Mouse (Mus musculus) bone marrow macrophage, adult 2 months (primary cell): Measurements from ENCODE around the gene Anks1b. TPM values are rescaled to one million over a fixed set of nuclear protein-coding genes. Genes with fewer than 3 reads are reported as not detected.

Experiments
- H3K27ac ChIP-seq: 2 replicates; pipeline ENCODE4 v1.5.1; 2012; ENCODE audit warnings: low read depth, low read length; ENCODE audit not compliant: insufficient read depth
- H3K4me1 ChIP-seq: 2 replicates; pipeline ENCODE4 v1.6.1; 2012; ENCODE audit warnings: low read length; ENCODE audit not compliant: control insufficient read depth, insufficient read depth
- H3K4me3 ChIP-seq: 2 replicates; pipeline ENCODE4 v1.5.1; 2012; ENCODE audit warnings: mild to moderate bottlenecking, low read length, moderate library complexity; ENCODE audit not compliant: insufficient read depth
- CTCF ChIP-seq: IDR thresholded peaks from 2 replicates; pipeline ENCODE4 v1.5.1; 2012; ENCODE audit warnings: low read depth, mild to moderate bottlenecking, low read length, moderate library complexity
- POLR2A ChIP-seq: IDR thresholded peaks from 2 replicates; pipeline ENCODE4 v1.6.1; 2012; ENCODE audit warnings: mild to moderate bottlenecking, low read depth, low read length, borderline replicate concordance
- polyA plus RNA-seq: library from polyadenylated mRNA; stranded (reverse); fragments of >200 nt; gene quantifications from 2 replicates; pipeline ENCODE4 v1.2.4, GENCODE M21; 2012; ENCODE audit not compliant: missing spikeins, insufficient read depth, insufficient read length

Gene Anks1b
- polyA plus RNA-seq, 1 experiment, result not detected

DNA sequence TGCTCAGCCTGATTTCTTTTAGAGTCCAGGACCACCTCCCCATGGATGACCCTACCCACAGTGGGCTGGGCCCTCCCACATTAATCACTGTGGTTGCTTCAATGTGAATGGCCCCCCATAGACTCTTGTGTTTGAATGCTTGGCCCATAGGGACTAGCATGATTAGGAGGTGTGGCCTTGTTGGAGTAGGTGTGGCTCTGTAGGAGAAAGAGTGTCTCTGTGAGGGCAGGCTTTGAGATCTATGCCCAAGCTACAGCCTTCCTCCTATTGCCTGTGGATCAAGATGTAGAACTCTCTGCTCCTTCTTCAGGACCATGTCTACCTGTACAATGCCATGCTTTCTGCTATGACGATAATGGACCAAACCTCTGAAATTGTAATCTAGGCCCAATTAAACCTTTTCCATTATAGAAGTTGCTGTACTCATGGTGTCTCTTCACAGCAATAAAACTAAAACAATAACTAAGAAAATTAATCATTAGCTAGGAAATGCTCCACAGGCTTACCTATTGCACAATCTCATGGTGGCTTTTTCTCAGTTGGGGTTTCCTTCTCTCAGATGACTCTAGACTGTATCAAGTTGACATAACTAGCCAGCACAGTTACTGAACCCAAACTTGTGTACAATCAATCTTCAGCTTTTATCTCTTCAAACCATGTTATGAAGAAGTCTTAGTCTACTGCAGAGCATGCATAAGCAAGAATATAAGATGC, 73.5 kb downstream of the Anks1b start:
- no peak for TF ChIP-seq CTCF
- no peak for TF ChIP-seq POLR2A
- Histone ChIP-seq H3K4me1 (no peaks in the 10 kb centered on the region), H3K4me3 (no peak overlapping the region), H3K27ac (no peak overlapping the region)

DNA sequence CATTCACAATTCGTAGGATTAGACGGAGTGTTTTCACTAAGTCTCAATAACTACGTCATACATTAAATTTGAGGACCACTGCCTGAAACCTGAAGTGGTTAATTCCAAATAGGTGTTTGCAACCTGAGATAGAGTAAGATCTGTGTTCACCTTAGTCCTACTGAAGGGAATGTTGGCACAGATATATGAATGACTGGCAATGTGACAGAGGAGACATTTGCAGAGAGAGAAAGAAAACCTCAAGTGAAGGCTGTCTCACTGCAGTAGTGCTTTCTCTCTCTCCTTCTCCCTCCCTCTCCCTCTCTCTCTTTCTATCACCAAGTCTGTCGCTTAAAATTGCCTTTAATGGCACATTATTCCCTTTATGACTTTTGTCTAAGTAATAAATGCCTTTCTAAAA, 101.1 kb downstream of the Anks1b start:
- no peak overlapping the region for H3K4me3 ChIP-seq
- TF ChIP-seq POLR2A, result no peak
- no peak for TF ChIP-seq CTCF
- no peak overlapping the region for H3K27ac ChIP-seq
- no peaks in the 10 kb centered on the region for H3K4me1 ChIP-seq

DNA sequence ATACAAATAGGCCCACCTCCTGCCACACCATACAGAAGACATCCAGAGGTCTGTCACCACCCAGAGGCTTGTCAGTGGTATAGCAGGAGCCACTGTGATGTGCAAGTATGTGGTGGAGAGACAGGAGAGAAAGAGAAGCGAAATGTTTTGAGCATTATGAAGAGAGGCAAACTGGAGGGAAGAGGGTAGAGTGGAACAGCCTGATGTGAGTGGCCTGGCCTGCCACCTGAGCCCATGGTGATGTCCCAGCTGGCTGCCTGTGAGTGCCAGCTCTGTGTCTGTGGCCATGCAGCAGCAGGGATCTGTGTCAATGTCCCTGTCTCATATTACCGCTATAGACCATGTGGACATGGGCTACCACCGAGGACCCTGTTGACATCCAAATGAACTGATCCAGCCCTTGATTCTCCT, 102.1 kb downstream of the Anks1b start:
- TF ChIP-seq CTCF (no peak), POLR2A (no peak)
- H3K27ac ChIP-seq, result no peak overlapping the region
- H3K4me1 ChIP-seq, result no peaks in the 10 kb centered on the region
- no peak overlapping the region for H3K4me3 ChIP-seq

DNA sequence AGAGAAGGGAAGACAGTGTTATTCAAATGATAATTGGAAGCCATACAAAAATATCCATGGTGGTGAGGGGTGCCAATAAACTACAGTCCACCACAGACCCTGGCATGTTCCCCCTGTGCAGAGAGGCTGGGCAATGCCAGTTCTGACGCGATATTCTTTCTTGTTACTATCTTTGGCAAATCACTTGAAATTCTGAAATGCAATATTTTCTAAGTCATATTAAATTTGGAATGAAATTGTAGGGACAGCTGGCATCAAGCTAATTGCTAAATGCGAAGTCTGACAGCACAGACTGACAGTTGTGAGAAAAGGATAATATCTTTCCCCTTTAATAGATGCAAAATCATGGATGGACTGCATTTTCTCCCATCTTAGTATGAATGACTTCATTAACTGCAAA, 103.3 kb downstream of the Anks1b start:
- no peak overlapping the region for H3K4me3 ChIP-seq
- no peak for TF ChIP-seq CTCF
- TF ChIP-seq POLR2A, result no peak
- no peaks in the 10 kb centered on the region for H3K4me1 ChIP-seq
- H3K27ac ChIP-seq, result no peak overlapping the region

DNA sequence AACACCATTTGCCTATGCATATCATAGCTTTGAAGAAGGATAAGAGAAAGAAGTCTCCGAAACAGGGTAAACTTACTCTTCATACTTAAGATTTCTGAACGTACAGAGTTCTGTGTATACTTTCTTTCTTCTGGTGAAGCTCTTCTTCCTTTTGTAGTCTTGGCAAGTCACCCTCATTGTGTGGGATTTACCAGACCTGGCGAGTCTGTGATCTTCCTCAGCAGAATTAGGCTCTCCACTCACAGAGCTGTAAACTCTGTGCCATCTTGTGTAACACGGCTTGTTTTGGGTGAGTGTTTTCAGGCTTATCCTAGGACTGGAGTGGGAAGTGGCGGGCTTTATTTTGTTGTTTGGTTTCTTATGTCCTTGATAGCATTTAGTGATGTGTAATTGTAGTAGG, 120.9 kb downstream of the Anks1b start:
- TF ChIP-seq CTCF, result no peak
- no peak for TF ChIP-seq POLR2A
- no peak overlapping the region for H3K27ac ChIP-seq
- no peak overlapping the region for H3K4me3 ChIP-seq
- H3K4me1 ChIP-seq, result no peaks in the 10 kb centered on the region

DNA sequence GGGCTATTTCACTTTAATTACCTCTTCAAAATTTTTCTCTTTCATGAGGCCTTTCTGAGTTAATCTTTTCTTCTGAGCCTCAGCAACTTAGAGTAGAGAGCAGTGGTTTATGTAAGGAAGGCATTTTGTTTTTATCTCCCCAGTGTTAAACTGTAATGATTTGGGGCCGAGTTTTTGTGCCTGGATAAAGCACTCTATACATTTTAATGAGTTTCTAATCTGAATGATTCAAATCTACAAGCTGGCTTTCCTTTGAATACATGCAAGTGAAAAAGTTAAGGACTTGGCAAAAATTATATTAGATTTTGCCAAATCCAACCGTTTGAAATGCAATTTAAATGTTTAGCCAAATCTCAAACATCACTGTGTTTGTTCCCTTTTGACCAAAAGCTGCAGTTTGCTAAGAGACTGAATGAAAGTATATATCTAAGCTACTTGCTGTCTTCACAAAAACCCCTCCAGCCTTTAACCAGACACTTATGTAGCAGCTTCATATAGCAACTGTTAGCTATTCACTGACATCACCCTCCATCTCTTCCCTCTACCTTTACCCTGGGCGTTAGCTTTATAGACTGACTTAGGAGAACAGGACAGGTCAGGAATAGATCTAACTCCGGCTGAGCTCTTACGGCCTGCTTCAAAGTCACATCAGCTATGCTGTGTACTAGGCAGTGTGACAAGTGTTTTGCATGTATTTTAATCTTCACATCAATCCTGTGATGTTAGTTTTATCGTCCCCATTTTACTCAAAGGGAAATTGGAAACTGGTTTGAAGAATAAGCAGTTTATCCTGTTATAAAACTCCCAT, 122.5 kb downstream of the Anks1b start:
- TF ChIP-seq POLR2A (no peak), CTCF (no peak)
- H3K4me1 ChIP-seq, result no peaks in the 10 kb centered on the region

DNA sequence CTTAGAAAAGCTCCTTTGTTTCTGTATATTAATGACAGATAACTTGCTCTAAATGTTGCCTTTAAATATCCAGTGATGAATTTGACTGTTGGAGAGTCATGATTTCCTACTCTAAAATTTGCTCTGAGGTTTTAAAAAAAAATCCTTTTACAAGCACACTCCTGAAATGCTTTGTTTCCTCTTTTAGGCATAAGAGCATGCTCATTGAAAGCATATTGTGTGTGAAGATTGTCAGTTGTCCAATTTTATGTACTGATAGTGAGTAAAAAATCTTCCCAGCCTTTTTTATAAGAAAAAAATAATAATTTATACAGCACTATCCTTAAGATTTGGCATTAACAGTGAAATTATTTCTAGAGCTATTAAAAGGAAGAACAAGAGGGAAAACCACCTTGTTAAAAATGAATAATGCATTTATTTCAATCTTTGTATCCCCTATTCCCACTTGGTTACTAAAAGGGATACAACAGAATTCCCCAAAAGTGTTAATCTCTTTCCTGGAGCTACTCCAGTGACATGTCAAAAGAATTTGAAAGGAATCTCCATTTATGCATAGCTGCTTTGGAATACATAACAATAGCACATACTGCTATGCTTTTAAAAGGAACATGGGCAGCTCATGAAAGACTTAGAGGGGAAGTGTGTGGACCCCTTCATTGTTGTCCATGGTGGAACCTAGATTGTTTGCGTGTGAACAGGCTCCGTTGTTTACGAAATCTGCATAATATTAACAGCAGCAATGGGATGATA, 130.8 kb downstream of the Anks1b start:
- no peaks in the 10 kb centered on the region for H3K4me1 ChIP-seq
- TF ChIP-seq POLR2A (no peak), CTCF (no peak)
- H3K27ac ChIP-seq, result no peak overlapping the region
- no peak overlapping the region for H3K4me3 ChIP-seq

More for the DNA sequence above, 122.5 kb downstream of the Anks1b start:
- H3K27ac ChIP-seq, result no peak overlapping the region
- H3K4me3 ChIP-seq, result no peak overlapping the region

DNA sequence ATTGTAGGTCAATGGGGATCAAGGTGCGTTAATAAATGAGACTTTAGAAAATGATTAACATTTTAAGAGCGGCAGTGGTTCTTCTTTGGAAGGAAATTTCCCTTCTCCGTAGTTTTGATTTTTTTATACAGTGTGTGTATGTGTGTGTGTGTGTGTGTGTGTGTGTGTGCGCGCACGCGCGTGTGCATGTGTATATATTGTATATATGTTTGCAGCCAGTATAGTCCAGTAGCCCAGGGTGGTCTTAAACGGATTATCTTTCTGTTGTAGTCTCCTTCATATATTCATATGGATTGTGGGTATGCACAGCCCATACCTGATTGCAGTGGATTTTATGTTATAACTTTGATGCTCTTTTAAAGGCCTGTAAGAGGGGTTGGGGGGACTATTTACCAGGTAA, 131.6 kb downstream of the Anks1b start:
- TF ChIP-seq POLR2A (no peak), CTCF (no peak)
- H3K4me1 ChIP-seq, result no peaks in the 10 kb centered on the region
- no peak overlapping the region for H3K27ac ChIP-seq
- H3K4me3 ChIP-seq, result no peak overlapping the region

DNA sequence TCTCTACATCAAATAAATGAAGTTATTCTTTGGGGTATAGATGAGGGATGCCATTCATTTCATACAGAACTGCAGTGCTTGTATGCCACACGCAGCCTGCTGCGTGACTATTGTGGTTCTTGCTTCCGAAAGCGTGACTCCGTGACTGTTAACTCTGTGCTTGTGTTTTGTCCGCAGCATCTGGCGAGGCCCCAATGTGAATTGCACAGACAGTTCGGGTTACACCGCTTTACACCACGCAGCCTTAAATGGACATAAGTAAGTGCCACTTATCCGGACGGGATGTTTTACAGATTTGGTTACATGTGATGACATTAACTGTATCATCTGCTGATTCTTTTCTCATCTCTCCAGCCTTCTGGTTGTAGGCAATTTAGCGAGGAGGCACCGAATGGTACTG, 159.7 kb downstream of the Anks1b start:
- no peaks in the 10 kb centered on the region for H3K4me1 ChIP-seq
- no peak overlapping the region for H3K27ac ChIP-seq
- TF ChIP-seq POLR2A (no peak), CTCF (no peak)
- H3K4me3 ChIP-seq, result no peak overlapping the region
